Mouse (Mus musculus) ES-Bruce4 (cell line): Measurements from ENCODE around the gene Olfr1214.

Experiments used
- CTCF ChIP-seq: IDR thresholded peaks from one replicate; pipeline ENCODE4 v1.8.1; 2011; ENCODE audit warnings: low read depth, low read length
- EP300 ChIP-seq: IDR thresholded peaks from 2 replicates; pipeline ENCODE4 v1.6.1; 2011; ENCODE audit warnings: low read depth, low read length; ENCODE audit not compliant: insufficient read depth

- TF ChIP-seq EP300 = no peak
- TF ChIP-seq CTCF = no peak
These were observed at the start of gene Olfr1214 for GRCm38 (mm10) chr2:88992553-88992952.
